Mouse (Mus musculus): ENCODE data around the gene Ppp6r1. TPM values are rescaled to one million over a fixed set of nuclear protein-coding genes. Genes with fewer than 3 reads are reported as not detected.

Gene Ppp6r1
- polyA plus RNA-seq, 1 experiment from 2014 or later = 6.1 TPM

- no peak overlapping the region for H3K27ac ChIP-seq (ENCODE audit: low read depth, low read length)
- H3K4me1 ChIP-seq (ENCODE audit: control insufficient read depth, insufficient read depth, low read length) = peaks cover 10% of the 10 kb centered on the region
- no peak overlapping the region for H3K4me2 ChIP-seq
- H3K27me3 ChIP-seq (ENCODE audit: control insufficient read depth, insufficient read depth, low read length) = no peaks in the 10 kb centered on the region
- peaks cover 7% of the 10 kb centered on the region; the same call in 1 of the 2 replicates for H3K36me3 ChIP-seq (ENCODE audit: control insufficient read depth, insufficient read depth, low read length)
- H3K4me3 ChIP-seq (ENCODE audit: low read depth, low read length) = no peak overlapping the region
- H3K9ac ChIP-seq (ENCODE audit: low read length) = no peak overlapping the region
- 88% methylated on average over 2 of the region's 2 CpGs for WGBS
- DNase-seq (ENCODE audit: low spot score, missing footprints) (no peak), ATAC-seq (ENCODE audit: low FRiP score) (no peak)
- H3K9me3 ChIP-seq (ENCODE audit: control insufficient read depth, low read length) = no peaks in the 10 kb centered on the region
These were observed 4.9 kb upstream of the Ppp6r1 start for GRCm38 (mm10) chr7:4663742-4664141.

DNA sequence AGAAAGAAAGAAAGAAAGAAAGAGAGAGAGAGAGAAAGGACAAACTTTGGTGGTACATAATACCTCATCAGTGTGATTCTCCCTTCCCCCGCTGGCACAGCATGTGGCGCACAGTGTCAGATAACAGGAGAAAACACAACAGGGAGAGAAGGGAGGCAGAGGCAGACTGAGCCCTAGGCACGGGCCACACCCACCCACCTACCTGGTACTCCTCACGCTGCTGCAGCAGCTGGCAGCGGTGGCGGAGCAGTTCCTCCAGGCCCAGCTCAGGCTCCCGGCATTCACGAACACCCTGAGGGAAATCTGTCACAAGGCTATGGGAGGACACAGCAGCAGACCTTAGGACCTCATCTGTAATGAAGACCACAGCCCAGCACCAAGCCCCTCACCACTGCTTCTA, 4.4 kb upstream of the Ppp6r1 start:
- ATAC-seq (ENCODE audit: low FRiP score) (no peak), DNase-seq (ENCODE audit: low spot score, missing footprints) (no peak)
- H3K9me3 ChIP-seq (ENCODE audit: control insufficient read depth, low read length) = no peaks in the 10 kb centered on the region
- no peaks in the 10 kb centered on the region for H3K27me3 ChIP-seq (ENCODE audit: control insufficient read depth, insufficient read depth, low read length)
- H3K9ac ChIP-seq (ENCODE audit: low read length) = no peak overlapping the region
- no peak overlapping the region for H3K4me2 ChIP-seq
- H3K4me3 ChIP-seq (ENCODE audit: low read depth, low read length) = no peak overlapping the region
- 73% methylated on average over 8 of the region's 8 CpGs for WGBS
- peaks cover 10% of the 10 kb centered on the region for H3K4me1 ChIP-seq (ENCODE audit: control insufficient read depth, insufficient read depth, low read length)
- H3K36me3 ChIP-seq (ENCODE audit: control insufficient read depth, insufficient read depth, low read length) = peaks cover 3% of the 10 kb centered on the region; the same call in 1 of the 2 replicates
- no peak overlapping the region for H3K27ac ChIP-seq (ENCODE audit: low read depth, low read length)

DNA sequence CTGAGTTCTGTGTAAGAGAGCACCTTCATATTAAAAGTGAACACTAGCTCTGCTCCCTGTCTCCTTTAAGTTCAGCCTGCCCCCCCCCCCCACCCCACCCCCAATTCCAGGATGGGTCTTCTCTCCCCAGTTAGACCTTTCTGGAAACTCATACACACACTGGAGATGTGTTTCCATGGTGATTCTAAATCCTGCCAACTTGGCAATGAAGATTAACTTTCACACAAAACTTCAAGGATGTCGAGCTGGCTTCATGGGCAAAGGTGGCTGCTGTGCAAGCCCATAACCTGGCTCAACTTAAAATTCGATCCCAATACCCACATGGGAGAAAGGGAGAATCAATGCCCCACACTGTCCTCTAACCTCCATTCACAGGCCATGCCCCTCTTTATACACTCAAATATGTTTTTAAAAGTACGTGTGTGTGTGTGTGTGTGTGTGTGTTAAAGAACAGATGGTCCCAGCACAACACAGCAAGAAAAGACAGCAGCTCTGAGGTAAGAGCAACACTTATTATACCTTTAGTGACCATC, 1.2 kb upstream of the Ppp6r1 start:
- Histone ChIP-seq H3K36me3 (ENCODE audit: control insufficient read depth, insufficient read depth, low read length) (no peaks in the 10 kb centered on the region), H3K9me3 (ENCODE audit: control insufficient read depth, low read length) (no peaks in the 10 kb centered on the region), H3K4me3 (ENCODE audit: low read depth, low read length) (peak overlapping the region; percentile 86), H3K27ac (ENCODE audit: low read depth, low read length) (peak overlapping the region; percentile 91; the same call in 1 of the 2 replicates), H3K4me2 (peak overlapping the region; percentile 92), H3K4me1 (ENCODE audit: control insufficient read depth, insufficient read depth, low read length) (peaks cover 23% of the 10 kb centered on the region), H3K9ac (ENCODE audit: low read length) (peak overlapping the region; percentile 85), H3K27me3 (ENCODE audit: control insufficient read depth, insufficient read depth, low read length) (no peaks in the 10 kb centered on the region)
- no peak for DNase-seq (ENCODE audit: low spot score, missing footprints)
- 62% methylated on average over 3 of the region's 3 CpGs for WGBS
- ATAC-seq (ENCODE audit: low FRiP score) = no peak

DNA sequence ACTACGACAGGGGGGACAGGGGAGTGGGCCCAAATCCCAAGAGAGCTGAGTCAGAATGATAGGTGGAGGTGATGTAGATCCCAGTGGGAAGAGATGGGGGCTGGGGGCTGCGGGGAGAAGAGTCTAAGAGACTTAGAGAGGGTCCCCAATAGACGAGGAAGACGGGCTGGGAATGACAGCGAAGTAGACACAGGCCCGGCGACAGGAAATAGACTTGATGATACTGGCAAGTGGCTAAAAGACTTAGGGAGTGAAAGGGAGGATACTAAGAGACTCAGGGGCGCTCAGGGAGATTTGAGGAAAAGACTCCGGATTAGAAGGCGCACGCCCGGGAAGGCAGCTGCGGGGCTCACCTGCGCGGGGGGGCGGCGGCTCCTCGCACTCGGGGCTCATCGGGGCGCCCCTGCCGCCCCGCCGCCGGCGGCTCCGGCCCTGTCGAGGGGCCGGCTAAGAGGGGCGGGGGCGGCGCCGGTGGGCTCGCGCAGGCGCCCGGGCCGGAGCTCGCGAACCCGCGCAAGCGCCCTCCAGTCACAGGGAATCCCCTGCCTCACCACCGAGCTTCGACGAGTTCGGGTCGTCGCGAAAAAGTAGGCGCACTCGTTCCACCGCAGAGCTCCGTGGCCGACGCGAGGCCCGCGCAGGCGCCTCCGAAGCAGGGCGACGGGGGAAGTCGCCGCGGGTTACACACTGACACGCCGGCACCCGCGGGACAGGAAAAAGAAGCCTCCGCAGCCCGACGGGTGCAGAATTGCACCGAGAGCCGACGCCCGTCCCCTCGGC, 501 bp downstream of the Ppp6r1 start:
- H3K9me3 ChIP-seq (ENCODE audit: control insufficient read depth, low read length) = no peaks in the 10 kb centered on the region
- WGBS = under 1% methylated on average over 77 of the region's 78 CpGs
- DNase-seq (ENCODE audit: low spot score, missing footprints) = peak; percentile 94
- no peaks in the 10 kb centered on the region for H3K27me3 ChIP-seq (ENCODE audit: control insufficient read depth, insufficient read depth, low read length)
- H3K4me3 ChIP-seq (ENCODE audit: low read depth, low read length) = peak overlapping the region; percentile 86
- H3K4me2 ChIP-seq = peak overlapping the region; percentile 92
- peaks cover 23% of the 10 kb centered on the region for H3K4me1 ChIP-seq (ENCODE audit: control insufficient read depth, insufficient read depth, low read length)
- peak; percentile 76 for ATAC-seq (ENCODE audit: low FRiP score)
- peak overlapping the region; percentile 91 for H3K27ac ChIP-seq (ENCODE audit: low read depth, low read length)
- H3K36me3 ChIP-seq (ENCODE audit: control insufficient read depth, insufficient read depth, low read length) = no peaks in the 10 kb centered on the region
- peak overlapping the region; percentile 85 for H3K9ac ChIP-seq (ENCODE audit: low read length)

DNA sequence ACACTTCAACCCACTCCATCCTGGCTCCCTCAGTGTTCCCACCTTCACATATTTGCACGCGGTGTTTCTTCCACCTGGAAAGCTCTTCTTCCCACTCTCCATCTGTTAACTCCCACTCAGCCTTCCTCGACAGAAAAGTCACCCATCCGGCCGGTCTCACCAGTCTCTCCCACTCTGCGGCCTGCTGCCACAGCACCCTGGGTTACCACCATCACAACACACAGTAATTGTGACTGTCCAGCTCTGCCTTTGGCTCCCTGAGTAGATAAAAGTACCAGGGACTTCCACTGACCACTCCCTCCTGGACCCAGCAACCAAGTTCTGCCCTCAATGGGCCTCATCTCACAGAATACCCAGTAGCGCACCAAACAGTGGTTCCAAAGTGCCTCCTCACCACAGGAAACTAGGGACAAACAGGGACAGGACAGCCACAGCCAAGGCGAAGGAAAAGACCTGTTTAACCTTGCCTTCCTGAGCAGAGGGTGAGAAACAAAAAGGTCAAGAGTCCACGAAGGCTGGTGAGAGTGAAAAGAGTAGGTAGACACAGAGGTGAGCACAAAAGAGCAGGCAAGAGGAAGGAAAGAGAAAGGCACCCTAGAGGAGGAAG, 1.2 kb downstream of the Ppp6r1 start:
- H3K4me2 ChIP-seq = peak overlapping the region; percentile 92
- no peak for DNase-seq (ENCODE audit: low spot score, missing footprints)
- H3K4me1 ChIP-seq (ENCODE audit: control insufficient read depth, insufficient read depth, low read length) = peaks cover 23% of the 10 kb centered on the region
- H3K9me3 ChIP-seq (ENCODE audit: control insufficient read depth, low read length) = no peaks in the 10 kb centered on the region
- no peaks in the 10 kb centered on the region for H3K27me3 ChIP-seq (ENCODE audit: control insufficient read depth, insufficient read depth, low read length)
- WGBS = 57% methylated on average over 9 of the region's 9 CpGs
- no peaks in the 10 kb centered on the region for H3K36me3 ChIP-seq (ENCODE audit: control insufficient read depth, insufficient read depth, low read length)
- no peak overlapping the region for H3K27ac ChIP-seq (ENCODE audit: low read depth, low read length)
- ATAC-seq (ENCODE audit: low FRiP score) = no peak
- peak overlapping the region; percentile 86 for H3K4me3 ChIP-seq (ENCODE audit: low read depth, low read length)
- peak overlapping the region; percentile 85 for H3K9ac ChIP-seq (ENCODE audit: low read length)

DNA sequence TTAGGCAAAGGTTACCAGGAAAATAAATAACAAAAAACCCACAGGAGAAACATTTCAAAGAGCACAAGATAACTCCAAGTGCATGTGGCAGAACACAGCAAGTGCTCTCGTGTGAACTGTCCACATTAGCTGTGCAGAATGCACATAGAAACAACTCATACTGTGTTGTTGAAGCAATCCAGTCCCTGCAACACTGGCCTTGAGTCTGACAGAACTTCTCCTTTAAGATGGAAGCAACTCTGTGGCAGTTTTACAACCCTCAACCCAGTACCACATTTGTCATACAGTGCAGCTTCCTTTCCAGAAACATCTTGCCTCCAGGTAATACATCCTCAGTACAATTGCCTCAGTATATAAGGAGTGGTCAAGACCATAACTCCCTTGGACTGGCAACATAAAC, 2.0 kb downstream of the Ppp6r1 start:
- peak overlapping the region; percentile 1; the same call in 1 of the 2 replicates for H3K4me3 ChIP-seq (ENCODE audit: low read depth, low read length)
- no peak overlapping the region for H3K9ac ChIP-seq (ENCODE audit: low read length)
- peaks cover 23% of the 10 kb centered on the region for H3K4me1 ChIP-seq (ENCODE audit: control insufficient read depth, insufficient read depth, low read length)

DNA sequence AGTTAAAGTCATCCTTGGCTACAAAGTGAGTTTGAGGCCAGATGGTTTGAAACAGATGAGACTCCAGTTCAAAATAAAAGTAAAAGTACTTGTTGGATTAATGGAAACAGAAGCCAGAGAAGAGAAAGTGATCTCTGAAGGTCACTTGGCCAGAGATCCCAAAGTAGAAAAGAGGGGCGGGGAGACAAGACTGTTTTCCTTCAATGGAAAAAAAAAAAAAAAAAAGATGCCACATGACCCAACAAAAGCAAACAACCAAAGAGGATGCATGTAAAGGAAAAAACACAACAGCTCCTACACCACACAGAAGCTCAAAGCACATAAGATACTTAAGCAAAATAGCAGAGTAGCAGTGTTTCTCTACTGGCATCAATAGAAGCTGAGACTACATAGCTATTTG, 2.9 kb downstream of the Ppp6r1 start:
- Histone ChIP-seq H3K9ac (ENCODE audit: low read length) (no peak overlapping the region), H3K27me3 (ENCODE audit: control insufficient read depth, insufficient read depth, low read length) (no peaks in the 10 kb centered on the region), H3K4me1 (ENCODE audit: control insufficient read depth, insufficient read depth, low read length) (peaks cover 23% of the 10 kb centered on the region), H3K4me2 (no peak overlapping the region), H3K27ac (ENCODE audit: low read depth, low read length) (no peak overlapping the region), H3K36me3 (ENCODE audit: control insufficient read depth, insufficient read depth, low read length) (no peaks in the 10 kb centered on the region; the same call in 1 of the 2 replicates), H3K9me3 (ENCODE audit: control insufficient read depth, low read length) (no peaks in the 10 kb centered on the region), H3K4me3 (ENCODE audit: low read depth, low read length) (no peak overlapping the region)
- DNase-seq (ENCODE audit: low spot score, missing footprints) (no peak), ATAC-seq (ENCODE audit: low FRiP score) (no peak)
- 76% methylated on average over 1 of the region's 1 CpGs for WGBS

More for the DNA sequence above, 2.0 kb downstream of the Ppp6r1 start:
- ATAC-seq (ENCODE audit: low FRiP score) = no peak
- WGBS = 68% methylated on average over 1 of the region's 1 CpGs
- DNase-seq (ENCODE audit: low spot score, missing footprints) = no peak
- Histone ChIP-seq H3K4me2 (peak overlapping the region; percentile 92), H3K27ac (ENCODE audit: low read depth, low read length) (no peak overlapping the region), H3K36me3 (ENCODE audit: control insufficient read depth, insufficient read depth, low read length) (no peaks in the 10 kb centered on the region), H3K9me3 (ENCODE audit: control insufficient read depth, low read length) (no peaks in the 10 kb centered on the region), H3K27me3 (ENCODE audit: control insufficient read depth, insufficient read depth, low read length) (no peaks in the 10 kb centered on the region)

GRCm38 (mm10) chr7:4655393-4655792, 3.4 kb downstream of the Ppp6r1 start:
- H3K4me1 ChIP-seq (ENCODE audit: control insufficient read depth, insufficient read depth, low read length) = peaks cover 20% of the 10 kb centered on the region
- no peaks in the 10 kb centered on the region for H3K27me3 ChIP-seq (ENCODE audit: control insufficient read depth, insufficient read depth, low read length)
- no peak overlapping the region for H3K4me2 ChIP-seq
- no peak overlapping the region for H3K9ac ChIP-seq (ENCODE audit: low read length)
- DNase-seq (ENCODE audit: low spot score, missing footprints) (no peak), ATAC-seq (ENCODE audit: low FRiP score) (no peak)
- no peaks in the 10 kb centered on the region for H3K9me3 ChIP-seq (ENCODE audit: control insufficient read depth, low read length)
- no peaks in the 10 kb centered on the region; the same call in 1 of the 2 replicates for H3K36me3 ChIP-seq (ENCODE audit: control insufficient read depth, insufficient read depth, low read length)
- WGBS = 84% methylated on average over 4 of the region's 4 CpGs
- no peak overlapping the region for H3K4me3 ChIP-seq (ENCODE audit: low read depth, low read length)
- no peak overlapping the region for H3K27ac ChIP-seq (ENCODE audit: low read depth, low read length)

GRCm38 (mm10) chr7:4654221-4654620, 4.6 kb downstream of the Ppp6r1 start:
- Histone ChIP-seq H3K4me1 (ENCODE audit: control insufficient read depth, insufficient read depth, low read length) (peaks cover 13% of the 10 kb centered on the region), H3K9ac (ENCODE audit: low read length) (no peak overlapping the region), H3K4me2 (no peak overlapping the region), H3K9me3 (ENCODE audit: control insufficient read depth, low read length) (no peaks in the 10 kb centered on the region), H3K4me3 (ENCODE audit: low read depth, low read length) (no peak overlapping the region), H3K36me3 (ENCODE audit: control insufficient read depth, insufficient read depth, low read length) (no peaks in the 10 kb centered on the region; the same call in 1 of the 2 replicates), H3K27me3 (ENCODE audit: control insufficient read depth, insufficient read depth, low read length) (no peaks in the 10 kb centered on the region), H3K27ac (ENCODE audit: low read depth, low read length) (no peak overlapping the region)
- DNase-seq (ENCODE audit: low spot score, missing footprints) (no peak), ATAC-seq (ENCODE audit: low FRiP score) (no peak)
- WGBS = 97% methylated on average over 2 of the region's 2 CpGs

All from midbrain, embryonic 11.5 days (tissue).